Mouse (Mus musculus): ENCODE data around the gene Adgrl3. TPM values are rescaled to one million over a fixed set of nuclear protein-coding genes. Genes with fewer than 3 reads are reported as not detected.

Adgrl3 gene
- total RNA-seq, 4 experiments from 2014 or later = 3.3 to 10.2 (median 6.3) TPM

DNA sequence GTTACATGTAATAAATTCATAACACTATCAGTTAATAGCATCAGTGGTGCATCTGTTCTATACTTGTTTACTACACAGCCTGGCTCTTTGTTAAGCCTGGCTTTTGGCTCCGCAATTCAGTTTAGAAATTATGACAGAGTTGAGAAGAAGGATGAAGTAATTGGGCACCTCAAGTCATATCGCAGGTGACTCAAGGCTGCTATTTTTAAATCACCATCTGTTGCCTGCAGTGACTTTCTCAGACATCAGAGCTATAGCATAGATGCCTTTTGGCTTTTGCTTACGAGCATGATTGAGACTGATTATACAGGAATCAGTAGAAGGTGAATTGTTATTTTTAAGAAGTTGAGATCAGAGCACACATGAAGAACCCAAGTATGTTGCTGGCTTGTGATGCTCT is 236.2 kb downstream of the Adgrl3 start:
- no peak for DNase-seq

GRCm38 (mm10) chr5:81269689-81270088 is 249.8 kb downstream of the Adgrl3 start:
- DNase-seq = no peak

DNA sequence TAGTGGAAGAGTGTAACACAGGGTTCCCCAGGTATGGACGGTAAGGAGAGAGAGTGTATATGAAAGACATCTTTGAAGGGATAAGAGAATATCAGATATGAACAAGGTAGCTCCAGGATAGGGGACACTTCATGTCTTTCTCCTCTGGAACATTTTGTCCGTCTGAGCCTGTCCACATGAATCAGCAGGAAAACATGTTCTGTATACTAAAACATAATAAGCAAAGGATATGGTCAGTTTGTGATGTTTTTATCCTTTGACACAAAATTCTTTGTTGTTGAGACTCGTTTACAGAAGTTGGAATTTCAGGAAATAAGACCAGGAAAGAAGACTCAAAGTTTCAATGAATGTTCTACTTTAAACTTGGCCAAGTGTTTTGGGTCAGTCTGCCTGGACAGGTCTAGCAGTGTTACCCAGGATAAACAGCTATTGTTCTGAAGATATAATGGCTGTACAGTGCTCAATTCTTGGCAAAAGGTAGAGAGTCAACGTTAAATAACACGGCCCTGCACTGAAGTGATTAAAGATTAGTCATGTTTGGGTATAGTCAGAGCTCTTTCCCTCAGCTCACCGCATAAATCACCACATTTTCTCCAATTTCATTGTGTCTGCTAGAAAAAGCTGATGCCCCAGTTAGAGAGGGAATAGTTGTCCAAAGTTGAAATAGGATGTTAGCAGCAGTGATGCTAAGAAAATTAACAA is 255.6 kb downstream of the Adgrl3 start:
- DNase-seq = no peak

- DNase-seq = no peak
Measured at GRCm38 (mm10) chr5:81279246-81279645, 259.3 kb downstream of the Adgrl3 start.

DNA sequence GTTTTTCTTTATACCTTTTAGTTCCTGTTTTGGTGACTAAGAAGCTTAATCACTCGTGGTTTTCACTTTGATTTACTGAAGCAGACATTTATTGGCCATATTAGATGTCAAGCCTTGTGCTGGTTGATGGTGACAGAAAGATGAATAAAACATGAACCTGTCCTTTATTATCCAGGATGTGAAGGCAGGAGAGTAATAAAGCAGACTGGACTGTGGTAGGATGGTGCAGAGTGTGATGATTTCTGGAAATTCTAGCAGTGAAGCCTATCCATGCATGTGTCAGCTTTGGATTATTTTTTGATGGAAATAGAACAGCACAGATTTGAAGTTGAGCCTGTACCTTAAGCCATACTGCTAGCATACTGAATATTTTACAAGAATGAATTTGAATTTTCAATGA is 265.7 kb downstream of the Adgrl3 start:
- no peak for DNase-seq

DNA sequence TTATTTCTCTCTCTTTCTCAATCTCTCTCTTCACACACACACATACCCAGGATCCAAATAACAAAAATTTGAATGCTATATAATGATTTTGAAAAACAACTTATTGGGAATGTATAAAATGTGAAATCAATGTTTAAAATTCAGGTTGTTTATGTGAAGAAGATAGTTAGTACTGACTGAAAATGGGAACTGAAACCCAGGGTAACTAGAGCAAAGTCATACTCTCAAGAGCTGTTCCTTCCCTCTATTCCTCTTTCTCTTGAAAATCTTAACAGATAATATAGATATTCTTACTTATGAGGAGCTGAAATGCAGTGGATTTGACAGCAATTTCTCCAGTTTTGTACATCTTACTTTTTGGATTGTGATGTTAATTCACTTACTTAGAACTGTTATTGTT is 281.9 kb downstream of the Adgrl3 start:
- DNase-seq = no peak

- DNase-seq = no peak
Measured at GRCm38 (mm10) chr5:81317406-81318112, 297.6 kb downstream of the Adgrl3 start.

GRCm38 (mm10) chr5:81321276-81321934 is 301.5 kb downstream of the Adgrl3 start:
- DNase-seq = no peak

DNA sequence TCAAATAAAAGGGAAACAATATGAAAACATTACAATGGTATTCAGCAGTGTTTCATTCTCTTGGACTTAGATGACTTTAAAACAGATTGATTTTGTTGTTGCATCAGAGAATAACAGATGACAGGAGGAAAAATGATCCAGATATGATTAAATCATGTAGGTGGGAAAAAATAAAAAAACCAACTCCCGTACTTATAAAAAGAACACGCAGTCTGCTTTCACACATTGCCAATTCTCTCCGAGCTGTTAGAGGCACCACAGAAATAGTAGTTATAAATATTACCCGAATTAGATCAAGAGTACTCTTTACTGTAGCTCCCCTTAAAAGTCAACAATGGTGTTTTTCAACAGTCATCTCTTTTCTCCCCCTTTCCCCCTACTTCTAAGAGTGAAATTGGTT is 302.1 kb downstream of the Adgrl3 start:
- no peak for DNase-seq

GRCm38 (mm10) chr5:81326916-81327315 is 307.0 kb downstream of the Adgrl3 start:
- DNase-seq = no peak

DNA sequence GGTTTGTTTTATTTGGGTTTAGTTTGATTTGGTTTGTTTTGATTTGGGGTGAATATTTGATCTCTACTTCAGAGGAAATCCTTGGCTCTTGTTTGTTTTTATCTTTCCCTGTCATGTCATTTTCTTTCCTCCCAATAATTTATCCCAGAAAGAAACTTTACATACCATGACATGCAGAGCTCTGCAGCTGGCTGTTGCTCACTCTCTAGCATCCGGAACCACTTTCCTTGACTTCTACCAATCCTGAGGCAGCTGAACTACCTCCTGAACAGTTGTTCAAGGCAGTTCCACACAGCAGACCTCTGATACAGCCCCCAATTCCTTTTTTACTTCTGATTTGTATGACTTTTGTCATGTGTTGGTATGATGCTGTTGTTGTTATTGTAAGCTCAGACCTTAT is 307.5 kb downstream of the Adgrl3 start:
- no peak for DNase-seq

DNA sequence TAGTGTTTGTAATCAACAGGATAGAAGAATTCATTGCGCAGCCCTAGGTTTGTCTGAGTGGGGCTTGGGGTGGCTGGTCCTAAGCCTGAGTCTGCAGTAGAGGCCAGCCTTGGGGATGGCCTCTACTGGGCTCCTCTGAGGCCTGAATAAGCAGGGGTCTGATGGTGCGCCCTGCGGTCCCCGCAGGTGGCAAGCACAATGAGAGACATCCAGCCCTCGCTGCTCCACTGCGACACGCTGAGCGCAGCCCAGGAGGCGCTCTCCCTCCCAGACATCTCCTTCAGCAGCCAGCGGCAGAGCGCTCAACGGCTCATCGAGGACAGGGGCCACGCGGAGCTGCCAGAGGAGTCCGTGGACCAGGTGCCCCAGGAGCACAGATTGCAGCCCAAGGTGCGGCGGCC is 309.6 kb downstream of the Adgrl3 start:
- no peak for DNase-seq

- no peak for DNase-seq
Measured at GRCm38 (mm10) chr5:81344330-81344729, 324.4 kb downstream of the Adgrl3 start.

- no peak for DNase-seq
Measured at GRCm38 (mm10) chr5:81345096-81345435, 325.1 kb downstream of the Adgrl3 start.

GRCm38 (mm10) chr5:81345436-81346131 is 325.6 kb downstream of the Adgrl3 start:
- DNase-seq = no peak

GRCm38 (mm10) chr5:81347571-81347970 is 327.6 kb downstream of the Adgrl3 start:
- DNase-seq = no peak

DNA sequence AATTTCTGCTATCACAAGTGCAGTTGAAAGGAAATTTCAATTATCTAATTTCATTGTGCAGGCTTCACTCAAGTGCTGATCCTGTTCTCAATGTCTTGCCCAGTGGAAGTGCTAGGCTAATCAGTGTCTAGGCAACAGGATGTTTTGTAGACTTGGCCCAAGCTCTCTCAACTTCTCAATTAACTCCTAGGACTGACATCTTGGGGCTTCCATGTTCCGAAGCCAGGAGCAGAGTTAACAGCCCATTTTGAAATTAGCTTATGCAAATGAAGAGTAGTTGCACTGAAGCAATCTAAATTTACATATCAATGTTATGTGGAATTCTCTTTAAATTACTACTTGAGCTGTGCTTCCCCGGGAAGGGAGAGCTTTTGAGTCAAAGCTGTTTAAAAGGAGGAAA is 339.6 kb downstream of the Adgrl3 start:
- DNase-seq = no peak

DNA sequence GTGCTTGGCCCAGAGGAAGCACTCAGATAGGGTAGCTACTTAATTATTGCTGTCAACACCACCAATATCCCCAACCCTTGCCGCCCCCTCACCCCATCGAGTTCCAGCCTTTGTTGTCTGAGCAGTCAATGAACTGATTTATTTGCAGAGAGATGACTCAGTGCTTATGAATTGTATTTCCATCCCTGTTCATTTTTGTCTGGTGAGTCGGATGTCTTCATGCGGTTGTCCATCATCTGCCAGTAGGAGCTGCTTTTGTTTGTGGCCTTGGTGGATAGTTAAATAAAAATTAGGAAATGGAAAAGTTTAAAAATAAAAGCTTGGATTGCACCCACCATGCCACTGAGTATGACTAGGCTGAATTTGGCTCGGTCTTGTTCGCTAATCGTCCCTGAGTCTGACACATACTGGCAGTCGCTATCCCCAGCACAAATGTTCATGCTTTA is 344.3 kb downstream of the Adgrl3 start:
- peak; percentile 25 for DNase-seq

DNA sequence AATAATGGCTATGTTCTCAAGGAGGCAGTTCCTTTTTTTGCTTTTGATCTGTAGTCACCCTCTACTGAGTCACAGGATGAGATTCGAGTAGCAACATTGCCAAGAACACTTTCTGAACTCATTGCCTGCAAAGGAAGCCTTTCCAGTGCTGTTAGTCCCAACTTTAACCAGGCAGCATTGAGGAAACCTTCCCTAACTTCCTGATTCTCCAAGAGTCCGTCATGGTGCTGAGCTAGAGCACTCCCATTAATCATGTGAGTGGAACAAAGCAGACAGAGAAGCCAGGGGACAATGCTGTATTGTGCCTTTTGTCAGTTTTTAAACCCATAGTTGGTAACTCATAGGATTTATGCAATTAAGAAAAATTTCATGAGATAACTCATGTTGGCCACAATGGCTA is 345.3 kb downstream of the Adgrl3 start:
- no peak for DNase-seq

GRCm38 (mm10) chr5:81370126-81370850 is 350.4 kb downstream of the Adgrl3 start:
- no peak for DNase-seq

- DNase-seq = no peak
Measured at GRCm38 (mm10) chr5:81375992-81376391, 356.1 kb downstream of the Adgrl3 start.

DNA sequence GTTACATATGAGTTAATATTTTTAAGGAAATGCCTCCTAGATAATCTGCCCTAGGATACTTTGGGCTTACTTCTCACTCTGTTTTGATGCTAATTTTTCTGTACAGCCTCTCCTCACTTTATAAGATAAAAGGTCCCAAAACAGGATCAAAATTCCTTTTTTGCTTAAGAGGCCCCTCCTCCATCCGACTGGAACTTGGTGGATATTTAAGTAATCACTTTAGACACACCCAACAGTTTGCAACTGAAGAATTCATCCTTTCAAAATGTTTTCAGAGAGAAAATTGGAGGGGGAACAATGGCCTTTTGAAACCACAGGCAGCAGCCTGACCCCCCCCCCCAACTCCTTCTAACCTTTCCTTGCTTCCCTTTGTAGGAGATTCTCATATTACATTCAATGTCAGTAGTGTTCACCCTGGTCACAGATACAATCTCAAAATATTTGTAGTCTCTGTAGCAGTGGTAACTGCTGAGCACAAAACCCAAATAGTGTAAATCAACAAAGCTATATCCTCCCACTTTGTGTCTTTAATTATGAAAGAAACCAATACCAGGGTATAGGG is 385.7 kb downstream of the Adgrl3 start:
- no peak for DNase-seq

All from adrenal gland, adult 8-10 months (tissue).